Mouse (Mus musculus): ENCODE measurements around the gene Gm45062. TPM values are rescaled to one million over a fixed set of nuclear protein-coding genes. Genes with fewer than 3 reads are reported as not detected.

Gm45062 gene
- polyA plus RNA-seq, 1 experiment from 2014 or later, result 23.0 TPM

DNA sequence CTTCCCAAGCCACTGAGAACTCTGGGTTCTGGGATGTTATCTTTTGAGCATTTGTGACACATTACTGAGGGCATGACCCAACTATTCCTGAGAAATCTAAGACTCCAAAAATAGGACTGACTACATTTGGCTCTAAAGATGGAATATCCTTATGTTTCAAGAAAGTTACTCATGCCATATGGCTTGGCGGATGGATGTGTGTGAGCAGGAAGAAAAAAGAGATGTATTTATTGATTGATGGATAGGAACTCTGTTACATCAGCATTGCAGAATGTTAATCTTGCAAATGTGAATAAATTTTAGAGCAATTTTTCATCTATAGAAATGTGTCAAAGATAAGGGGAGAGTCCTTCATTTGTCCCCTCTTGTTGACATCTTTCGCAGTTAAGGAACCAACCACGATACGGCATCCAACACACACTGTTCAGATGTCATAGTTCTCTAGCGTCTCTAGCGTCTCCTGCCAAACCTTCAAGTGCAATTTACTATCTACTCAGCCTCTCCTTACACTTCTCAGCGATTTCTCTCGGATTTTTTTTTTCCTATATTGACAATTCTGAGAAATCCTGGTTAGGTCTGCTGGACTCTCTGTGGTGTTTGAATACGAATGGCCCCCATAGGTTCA is 171.5 kb downstream of the Gm45062 start:
- Histone ChIP-seq H3K9me3 (replicated peaks) (no peaks in the 10 kb centered on the region), H3K9ac (no peak overlapping the region), H3K36me3 (ENCODE audit: poor library complexity, severe bottlenecking) (no peaks in the 10 kb centered on the region), H3K27me3 (no peaks in the 10 kb centered on the region), H3K27ac (no peak overlapping the region; the same call in 1 of the 2 replicates), H3K4me3 (no peak overlapping the region), H3K4me1 (0 out of 2 replicates have a peak, but pooled peaks cover 9% of the 10 kb centered on the region), H3K4me2 (no peak overlapping the region)
- ATAC-seq, result no peak
- 93% methylated on average over 9 of the region's 9 CpGs for WGBS

GRCm38 (mm10) chr6:8433179-8433578 is 173.9 kb downstream of the Gm45062 start:
- no peaks in the 10 kb centered on the region for H3K9me3 ChIP-seq (replicated peaks)
- H3K36me3 ChIP-seq (ENCODE audit: poor library complexity, severe bottlenecking), result no peaks in the 10 kb centered on the region
- no peak overlapping the region for H3K9ac ChIP-seq
- no peak overlapping the region for H3K4me2 ChIP-seq
- H3K27ac ChIP-seq, result peak overlapping the region; percentile 48; the same call in 1 of the 2 replicates
- no peak overlapping the region for H3K4me3 ChIP-seq
- WGBS, result 76% methylated on average over 9 of the region's 9 CpGs
- peak; percentile 78; the same call in 1 of the 2 replicates for ATAC-seq
- H3K27me3 ChIP-seq, result no peaks in the 10 kb centered on the region
- 0 out of 2 replicates have a peak, but pooled peaks cover 9% of the 10 kb centered on the region for H3K4me1 ChIP-seq

DNA sequence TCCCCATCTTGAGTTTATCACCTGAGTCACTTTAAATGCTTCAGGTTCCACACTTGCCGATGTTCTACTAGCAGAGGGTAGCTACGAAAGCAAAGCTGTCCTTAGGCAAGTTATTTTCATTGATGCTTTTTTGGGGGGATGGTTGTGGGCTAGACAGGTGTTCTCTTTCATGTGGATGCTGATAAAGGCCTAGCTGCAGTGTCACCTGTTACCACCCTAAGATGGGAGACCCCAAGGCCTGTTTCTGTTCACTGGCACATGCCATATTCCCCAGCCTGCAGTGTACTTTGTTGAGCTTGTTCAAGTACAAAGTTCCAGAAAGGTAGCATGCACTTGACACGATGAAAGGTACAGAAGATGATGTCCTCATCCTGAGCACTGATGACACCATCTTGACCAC is 178.7 kb downstream of the Gm45062 start:
- 96% methylated on average over 3 of the region's 3 CpGs for WGBS
- Histone ChIP-seq H3K36me3 (ENCODE audit: poor library complexity, severe bottlenecking) (no peaks in the 10 kb centered on the region), H3K27ac (no peak overlapping the region), H3K4me1 (0 out of 2 replicates have a peak, but pooled peaks cover 6% of the 10 kb centered on the region), H3K9me3 (replicated peaks) (no peaks in the 10 kb centered on the region), H3K4me2 (no peak overlapping the region), H3K4me3 (no peak overlapping the region), H3K27me3 (no peaks in the 10 kb centered on the region), H3K9ac (no peak overlapping the region)
- no peak for ATAC-seq

- Histone ChIP-seq H3K9ac (no peak overlapping the region), H3K4me3 (no peak overlapping the region), H3K4me2 (no peak overlapping the region), H3K27me3 (no peaks in the 10 kb centered on the region), H3K4me1 (peaks cover 2% of the 10 kb centered on the region), H3K36me3 (ENCODE audit: poor library complexity, severe bottlenecking) (no peaks in the 10 kb centered on the region), H3K27ac (no peak overlapping the region), H3K9me3 (replicated peaks) (no peaks in the 10 kb centered on the region)
- 86% methylated on average over 3 of the region's 3 CpGs for WGBS
- ATAC-seq, result no peak
These were observed 182.6 kb downstream of the Gm45062 start for GRCm38 (mm10) chr6:8441814-8442213.

GRCm38 (mm10) chr6:8446786-8447185 is 187.5 kb downstream of the Gm45062 start:
- WGBS, result 61% methylated on average over 5 of the region's 5 CpGs
- Histone ChIP-seq H3K27ac (no peak overlapping the region), H3K4me3 (no peak overlapping the region), H3K4me2 (no peak overlapping the region), H3K9me3 (replicated peaks) (no peaks in the 10 kb centered on the region), H3K27me3 (no peaks in the 10 kb centered on the region), H3K9ac (no peak overlapping the region), H3K36me3 (ENCODE audit: poor library complexity, severe bottlenecking) (no peaks in the 10 kb centered on the region), H3K4me1 (peaks cover 4% of the 10 kb centered on the region)
- ATAC-seq, result 0 out of 2 replicates have a peak, but pooled peaks have one; percentile 30

DNA sequence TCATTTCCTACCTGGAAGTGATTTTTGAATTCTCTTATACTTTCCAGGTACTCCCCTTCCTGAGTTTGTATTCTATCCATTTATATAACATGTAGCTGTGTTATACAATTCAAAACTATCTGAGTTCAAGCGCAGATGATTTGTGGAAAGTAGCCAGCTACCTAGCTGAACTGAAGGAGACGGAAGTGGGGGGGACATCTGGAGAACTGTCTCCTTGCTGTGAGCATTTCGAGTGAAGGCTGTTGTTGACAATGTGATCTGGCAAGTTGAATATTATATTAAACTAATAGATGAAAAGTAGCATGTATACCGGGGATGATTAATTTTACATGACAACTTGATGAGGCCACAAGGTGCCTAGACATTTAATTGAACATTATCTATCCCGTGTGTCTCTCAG is 196.3 kb downstream of the Gm45062 start:
- WGBS, result 90% methylated on average over 5 of the region's 5 CpGs
- Histone ChIP-seq H3K4me1 (no peaks in the 10 kb centered on the region), H3K4me3 (no peak overlapping the region), H3K9me3 (replicated peaks) (no peaks in the 10 kb centered on the region), H3K27me3 (no peaks in the 10 kb centered on the region), H3K4me2 (no peak overlapping the region), H3K9ac (no peak overlapping the region), H3K27ac (no peak overlapping the region), H3K36me3 (ENCODE audit: poor library complexity, severe bottlenecking) (no peaks in the 10 kb centered on the region)
- ATAC-seq, result no peak

DNA sequence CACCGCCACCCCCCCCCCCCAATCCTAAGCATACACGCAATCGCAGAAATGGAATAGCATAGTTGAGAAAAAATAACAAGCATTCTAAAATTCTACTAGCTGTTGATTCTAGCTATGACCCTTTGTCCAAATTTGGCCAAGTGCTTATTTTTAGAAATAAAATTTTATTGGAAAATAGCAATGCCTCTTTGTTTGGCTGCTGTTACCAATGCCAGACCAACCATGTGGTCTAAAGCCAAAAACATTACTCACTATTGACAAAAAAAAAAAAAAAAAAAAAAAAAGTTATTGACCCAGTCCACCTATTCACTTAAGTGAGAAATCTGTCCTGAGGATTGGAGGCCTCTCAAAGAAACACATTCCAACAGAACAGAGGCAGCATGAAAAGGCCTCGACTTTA is 199.3 kb downstream of the Gm45062 start:
- Histone ChIP-seq H3K4me3 (no peak overlapping the region), H3K36me3 (ENCODE audit: poor library complexity, severe bottlenecking) (no peaks in the 10 kb centered on the region), H3K27me3 (no peaks in the 10 kb centered on the region), H3K4me2 (no peak overlapping the region), H3K9ac (no peak overlapping the region), H3K27ac (no peak overlapping the region), H3K4me1 (no peaks in the 10 kb centered on the region), H3K9me3 (replicated peaks) (no peaks in the 10 kb centered on the region)
- 85% methylated on average over 4 of the region's 4 CpGs for WGBS
- no peak for ATAC-seq

DNA sequence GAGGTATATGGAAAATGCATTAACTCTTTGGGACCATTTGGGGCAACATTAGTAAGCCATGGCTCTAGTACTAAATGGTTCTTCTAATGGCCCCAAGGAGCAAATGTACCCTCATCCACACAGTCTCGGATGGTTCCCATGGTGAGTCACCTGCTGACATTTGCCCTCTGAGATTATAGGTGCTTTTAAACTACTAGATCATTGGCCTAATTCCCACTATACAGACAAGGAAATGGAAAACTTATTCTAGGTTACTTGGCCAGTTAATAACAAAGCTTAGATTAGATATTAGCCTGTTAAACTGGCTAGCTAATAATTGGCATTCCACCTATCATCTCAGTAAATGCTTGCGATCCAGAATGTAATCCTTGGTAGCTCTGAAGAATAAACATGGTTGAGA is 203.2 kb downstream of the Gm45062 start:
- Histone ChIP-seq H3K9me3 (replicated peaks) (no peaks in the 10 kb centered on the region), H3K36me3 (ENCODE audit: poor library complexity, severe bottlenecking) (no peaks in the 10 kb centered on the region), H3K4me3 (no peak overlapping the region), H3K27ac (no peak overlapping the region), H3K27me3 (0 out of 2 replicates have a peak, but pooled peaks cover 3% of the 10 kb centered on the region), H3K4me1 (peaks cover 7% of the 10 kb centered on the region), H3K9ac (no peak overlapping the region), H3K4me2 (no peak overlapping the region)
- no peak for ATAC-seq
- 93% methylated on average over 2 of the region's 2 CpGs for WGBS

DNA sequence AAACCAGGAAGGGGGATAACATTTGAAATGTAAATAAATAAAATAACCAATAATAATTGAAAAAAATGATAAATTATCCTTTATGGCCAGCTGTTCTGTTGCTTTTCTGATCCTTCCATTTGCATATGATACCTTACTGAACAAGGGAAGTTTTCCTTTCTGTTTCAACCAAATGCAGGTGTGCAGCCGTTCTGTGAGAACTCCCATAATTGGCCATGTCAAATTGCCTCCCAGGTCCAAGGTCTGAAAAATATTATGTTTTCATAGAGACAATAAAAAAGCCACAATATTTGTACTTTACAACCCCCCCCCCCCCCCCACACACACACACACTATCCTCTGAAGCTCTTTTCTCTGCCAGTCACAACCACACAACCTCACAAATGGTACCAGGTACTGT is 206.1 kb downstream of the Gm45062 start:
- peaks cover 14% of the 10 kb centered on the region for H3K4me1 ChIP-seq
- no peak overlapping the region for H3K4me2 ChIP-seq
- H3K9me3 ChIP-seq (replicated peaks), result no peaks in the 10 kb centered on the region
- H3K36me3 ChIP-seq (ENCODE audit: poor library complexity, severe bottlenecking), result no peaks in the 10 kb centered on the region
- ATAC-seq, result no peak
- no peak overlapping the region for H3K4me3 ChIP-seq
- H3K27ac ChIP-seq, result no peak overlapping the region
- no peak overlapping the region for H3K9ac ChIP-seq
- 92% methylated on average over 1 of the region's 1 CpGs for WGBS
- 0 out of 2 replicates have a peak, but pooled peaks cover 3% of the 10 kb centered on the region for H3K27me3 ChIP-seq

- ATAC-seq, result no peak
- no peaks in the 10 kb centered on the region for H3K36me3 ChIP-seq (ENCODE audit: poor library complexity, severe bottlenecking)
- H3K9ac ChIP-seq, result no peak overlapping the region
- WGBS, result 88% methylated on average over 5 of the region's 5 CpGs
- H3K4me2 ChIP-seq, result no peak overlapping the region
- H3K27ac ChIP-seq, result no peak overlapping the region
- H3K4me1 ChIP-seq, result peaks cover 14% of the 10 kb centered on the region
- no peak overlapping the region for H3K4me3 ChIP-seq
- H3K27me3 ChIP-seq, result 0 out of 2 replicates have a peak, but pooled peaks cover 3% of the 10 kb centered on the region
- no peaks in the 10 kb centered on the region for H3K9me3 ChIP-seq (replicated peaks)
These were observed 206.7 kb downstream of the Gm45062 start for GRCm38 (mm10) chr6:8465985-8466384.

DNA sequence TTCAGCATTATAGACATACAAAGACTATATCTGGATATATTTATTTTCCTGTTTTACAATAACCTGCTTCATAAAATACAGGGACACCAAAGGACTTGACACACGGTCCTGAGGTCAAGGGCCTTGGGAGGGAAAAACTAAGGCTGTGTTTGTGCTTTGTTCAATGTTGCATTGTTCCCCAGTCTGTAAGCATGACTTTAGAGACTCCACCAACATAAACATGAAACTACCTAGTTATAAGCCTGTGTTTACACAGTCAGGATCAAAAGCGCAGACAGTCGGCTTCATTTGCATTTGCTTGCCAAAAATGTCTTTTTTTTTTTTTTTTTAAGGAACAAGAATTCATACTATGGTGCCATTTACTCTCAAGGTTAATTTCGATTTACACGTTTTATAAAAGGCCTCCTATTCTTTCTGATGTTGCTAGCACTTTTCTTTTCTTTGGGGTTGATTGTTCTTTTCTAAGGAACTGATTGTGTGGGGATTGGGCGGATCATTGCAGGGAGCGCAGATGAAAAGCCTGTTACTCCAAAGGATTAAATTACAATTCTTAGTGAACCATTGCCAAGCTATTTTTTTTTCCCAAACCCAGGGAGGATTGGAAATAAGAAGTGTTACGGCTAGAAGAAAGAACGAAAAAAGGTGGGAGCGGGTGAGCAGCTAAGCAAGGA is 208.6 kb downstream of the Gm45062 start:
- peak overlapping the region; percentile 10; the same call in 1 of the 2 replicates for H3K4me2 ChIP-seq
- H3K9ac ChIP-seq, result no peak overlapping the region
- H3K27me3 ChIP-seq, result 0 out of 2 replicates have a peak, but pooled peaks cover 3% of the 10 kb centered on the region
- WGBS, result 8% methylated on average over 10 of the region's 10 CpGs
- peaks cover 14% of the 10 kb centered on the region for H3K4me1 ChIP-seq
- no peak overlapping the region for H3K4me3 ChIP-seq
- H3K9me3 ChIP-seq (replicated peaks), result no peaks in the 10 kb centered on the region
- ATAC-seq, result 0 out of 2 replicates have a peak, but pooled peaks have one; percentile 50
- H3K36me3 ChIP-seq (ENCODE audit: poor library complexity, severe bottlenecking), result no peaks in the 10 kb centered on the region
- no peak overlapping the region for H3K27ac ChIP-seq

DNA sequence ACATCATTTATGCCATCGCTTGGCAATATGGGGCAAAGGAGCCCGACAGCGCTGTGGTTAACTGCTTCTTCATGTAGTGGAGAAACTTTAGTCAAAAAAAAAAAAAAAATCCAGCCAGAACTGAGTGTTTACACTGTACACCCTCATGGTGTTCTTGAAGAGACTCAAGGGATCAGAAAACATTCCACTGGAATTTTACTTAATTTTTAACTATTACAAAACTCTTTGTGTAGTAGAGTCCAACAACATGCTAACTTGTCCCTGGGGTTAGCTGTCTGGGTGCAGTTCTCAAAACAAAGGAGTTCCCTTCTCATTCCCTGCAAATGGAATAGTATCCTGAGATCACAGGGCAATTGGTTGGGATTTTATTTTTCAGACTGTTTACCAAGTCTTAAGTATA is 210.7 kb downstream of the Gm45062 start:
- Histone ChIP-seq H3K27me3 (0 out of 2 replicates have a peak, but pooled peaks cover 3% of the 10 kb centered on the region), H3K27ac (no peak overlapping the region), H3K4me3 (no peak overlapping the region), H3K4me2 (no peak overlapping the region), H3K36me3 (ENCODE audit: poor library complexity, severe bottlenecking) (no peaks in the 10 kb centered on the region), H3K9ac (no peak overlapping the region), H3K9me3 (replicated peaks) (no peaks in the 10 kb centered on the region), H3K4me1 (peaks cover 14% of the 10 kb centered on the region)
- 94% methylated on average over 3 of the region's 3 CpGs for WGBS
- no peak for ATAC-seq
